Mouse (Mus musculus) gastrocnemius, postnatal 25 days (tissue): ENCODE results near the gene Apoa1. TPM values are rescaled to one million over a fixed set of nuclear protein-coding genes. Genes with fewer than 3 reads are reported as not detected.

Experiments
- DNase-seq: peaks from one replicate; pipeline ENCODE4 v3.0.0; 2022
- long read RNA-seq, 2 experiments: library from polyadenylated mRNA; stranded (forward); transcript quantifications; one replicate each; pipeline ENCODE4 v2.0.0; 2021
- total RNA-seq, 2 experiments: library from RNA; stranded (reverse); gene quantifications; 1 replicate in 1 of 2; 2 replicates in 1 of 2; pipeline ENCODE4 v1.2.3; 2021

The Apoa1 gene
- total RNA-seq: not detected
- long read RNA-seq, experiment 1: 0 reads
- long read RNA-seq, experiment 2: 0 reads

- no peak for DNase-seq
Measured at GRCm38 (mm10) chr9:46228491-46228890, at the start of gene Apoa1. TSS of gene Apoa1 (plus strand) at chr9:46228580.

GRCm38 (mm10) chr9:46178595-46178994 is 49.8 kb upstream of the Apoa1 start:
- DNase-seq: no peak

GRCm38 (mm10) chr9:46181297-46181696 is 47.1 kb upstream of the Apoa1 start:
- DNase-seq: no peak

- no peak for DNase-seq
Measured at GRCm38 (mm10) chr9:46184542-46184941, 43.8 kb upstream of the Apoa1 start.

GRCm38 (mm10) chr9:46185191-46185590 is 43.2 kb upstream of the Apoa1 start:
- no peak for DNase-seq

GRCm38 (mm10) chr9:46186387-46186786 is 42.0 kb upstream of the Apoa1 start:
- no peak for DNase-seq

- no peak for DNase-seq
Measured at GRCm38 (mm10) chr9:46188370-46188769, 40.0 kb upstream of the Apoa1 start.

GRCm38 (mm10) chr9:46188956-46189355 is 39.4 kb upstream of the Apoa1 start:
- no peak for DNase-seq

GRCm38 (mm10) chr9:46189381-46189780 is 39.0 kb upstream of the Apoa1 start:
- no peak for DNase-seq

GRCm38 (mm10) chr9:46191234-46191633 is 37.1 kb upstream of the Apoa1 start:
- no peak for DNase-seq

- no peak for DNase-seq
Measured at GRCm38 (mm10) chr9:46191644-46192043, 36.7 kb upstream of the Apoa1 start.

GRCm38 (mm10) chr9:46192642-46193041 is 35.7 kb upstream of the Apoa1 start:
- no peak for DNase-seq

- no peak for DNase-seq
Measured at GRCm38 (mm10) chr9:46194809-46195208, 33.6 kb upstream of the Apoa1 start.

- peak; percentile 36 for DNase-seq
Measured at GRCm38 (mm10) chr9:46196699-46197169, 31.6 kb upstream of the Apoa1 start.

- DNase-seq: no peak
Measured at GRCm38 (mm10) chr9:46198461-46198860, 29.9 kb upstream of the Apoa1 start.

- no peak for DNase-seq
Measured at GRCm38 (mm10) chr9:46198936-46199335, 29.4 kb upstream of the Apoa1 start.

- no peak for DNase-seq
Measured at GRCm38 (mm10) chr9:46199609-46200008, 28.8 kb upstream of the Apoa1 start.

GRCm38 (mm10) chr9:46206834-46207500 is 21.4 kb upstream of the Apoa1 start:
- no peak for DNase-seq

GRCm38 (mm10) chr9:46207501-46207869 is 20.9 kb upstream of the Apoa1 start:
- DNase-seq: no peak

- DNase-seq: no peak
Measured at GRCm38 (mm10) chr9:46208401-46208974, 19.9 kb upstream of the Apoa1 start.

GRCm38 (mm10) chr9:46210473-46210872 is 17.9 kb upstream of the Apoa1 start:
- no peak for DNase-seq

GRCm38 (mm10) chr9:46214276-46214675 is 14.1 kb upstream of the Apoa1 start:
- no peak for DNase-seq

GRCm38 (mm10) chr9:46214946-46215337 is 13.4 kb upstream of the Apoa1 start:
- DNase-seq: no peak
